Mouse (Mus musculus) testis, adult 2 months (tissue): ENCODE data around the gene Rptor. TPM values are rescaled to one million over a fixed set of nuclear protein-coding genes. Genes with fewer than 3 reads are reported as not detected.
A peak's percentile ranks its signal among the peaks of the same experiment; 100 is the strongest.

Experiments
- H3K27ac ChIP-seq: fragments of 200-500 bp; 2 replicates; pipeline ENCODE4 v1.5.1; 2012; ENCODE audit warnings: low read depth, low read length; ENCODE audit not compliant: control insufficient read depth, insufficient read depth
- H3K27me3 ChIP-seq: fragments of 200-500 bp; 2 replicates; pipeline ENCODE4 v1.6.1; 2012; ENCODE audit warnings: mild to moderate bottlenecking, low read length, moderate library complexity; ENCODE audit not compliant: control insufficient read depth, insufficient read depth
- H3K36me3 ChIP-seq: fragments of 200-500 bp; 2 replicates; pipeline ENCODE4 v1.6.1; 2012; ENCODE audit warnings: mild to moderate bottlenecking, low read length; ENCODE audit not compliant: control insufficient read depth, insufficient read depth
- H3K4me1 ChIP-seq: fragments of 200-500 bp; 2 replicates; pipeline ENCODE4 v1.6.1; 2012; ENCODE audit warnings: low read length; ENCODE audit not compliant: control insufficient read depth, insufficient read depth
- H3K4me3 ChIP-seq: fragments of 200-500 bp; 2 replicates; pipeline ENCODE4 v1.5.1; 2012; ENCODE audit warnings: low read depth, mild to moderate bottlenecking, low read length, moderate library complexity, mixed read lengths; ENCODE audit not compliant: control insufficient read depth
- CTCF ChIP-seq: fragments of 200-500 bp; IDR thresholded peaks from 2 replicates; pipeline ENCODE4 v1.5.1; 2012; ENCODE audit warnings: low read depth, mild to moderate bottlenecking, inconsistent platforms, low read length, moderate library complexity; ENCODE audit not compliant: control insufficient read depth, insufficient read depth, insufficient replicate concordance
- POLR2A ChIP-seq: fragments of 200-500 bp; IDR thresholded peaks from 2 replicates; pipeline ENCODE4 v1.6.1; 2012; ENCODE audit warnings: low read depth, mild to moderate bottlenecking, inconsistent platforms, low read length, moderate library complexity; ENCODE audit not compliant: control insufficient read depth
- polyA plus RNA-seq: library from polyadenylated mRNA; depleted of rRNA; stranded (reverse); fragments of >200 nt; gene quantifications from 2 replicates; pipeline ENCODE4 v1.2.3, GENCODE M21; 2012

Gene Rptor
- polyA plus RNA-seq, 1 experiment: 25.4 TPM

DNA sequence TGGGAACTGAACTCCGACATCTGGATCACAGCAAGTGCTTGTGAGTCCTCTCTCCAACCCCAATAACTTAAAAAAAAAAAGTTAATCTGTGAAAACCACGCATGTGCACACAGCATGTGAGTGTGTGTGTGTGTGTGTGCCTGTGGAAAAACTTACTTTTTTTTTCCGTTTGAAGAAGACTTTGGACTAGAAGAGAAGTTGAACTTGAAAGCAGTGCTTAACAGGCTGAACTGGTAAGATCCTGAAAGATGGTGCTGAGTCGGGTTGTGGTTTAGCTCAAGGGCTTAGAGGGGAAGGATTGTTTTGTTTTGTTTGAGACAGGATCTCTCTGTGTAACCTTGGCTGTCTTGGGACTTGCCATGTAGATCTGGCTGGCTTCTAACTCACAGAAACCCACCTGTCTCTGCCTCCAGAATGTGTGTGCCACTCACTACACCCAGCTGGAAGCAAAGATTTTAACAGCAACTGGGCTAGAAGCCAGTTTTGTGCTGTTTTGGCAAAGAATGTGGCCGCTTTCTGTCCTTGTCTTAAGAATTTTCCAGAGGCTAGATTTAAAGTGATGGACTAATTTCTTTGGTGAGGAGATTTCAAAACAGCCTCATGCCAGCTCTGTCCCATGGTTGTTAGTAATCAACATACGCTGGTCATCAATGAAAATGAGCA is 327.0 kb downstream of the Rptor start:
- H3K36me3 ChIP-seq: no peaks in the 10 kb centered on the region
- no peak overlapping the region for H3K27ac ChIP-seq
- no peak for TF ChIP-seq CTCF
- no peaks in the 10 kb centered on the region for H3K27me3 ChIP-seq
- H3K4me1 ChIP-seq: 0 out of 2 replicates have a peak, but pooled peaks cover 3% of the 10 kb centered on the region
- H3K4me3 ChIP-seq: no peak overlapping the region

DNA sequence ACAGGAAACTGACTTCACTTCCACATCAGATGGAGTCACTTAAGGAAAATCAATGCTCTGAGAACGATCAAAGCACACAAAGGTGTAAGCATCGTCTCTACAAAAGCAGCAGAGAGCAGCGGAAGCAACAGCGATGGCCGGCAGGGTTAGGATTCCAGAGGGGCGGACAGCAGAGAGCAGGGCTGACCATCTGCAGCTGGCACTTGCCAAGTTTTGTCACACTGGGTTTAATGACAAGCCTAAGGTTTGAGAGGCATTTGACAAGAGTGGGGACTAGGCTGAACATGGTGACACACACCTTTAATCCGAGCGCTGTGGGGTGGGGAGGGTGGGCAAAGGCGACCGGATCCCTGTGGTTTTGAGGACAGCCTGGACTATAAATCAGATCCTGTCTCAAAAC is 329.1 kb downstream of the Rptor start:
- Histone ChIP-seq H3K27ac (no peak overlapping the region), H3K27me3 (no peaks in the 10 kb centered on the region), H3K36me3 (no peaks in the 10 kb centered on the region), H3K4me1 (0 out of 2 replicates have a peak, but pooled peaks cover 3% of the 10 kb centered on the region), H3K4me3 (no peak overlapping the region)
- TF ChIP-seq POLR2A (no peak), CTCF (no peak)

DNA sequence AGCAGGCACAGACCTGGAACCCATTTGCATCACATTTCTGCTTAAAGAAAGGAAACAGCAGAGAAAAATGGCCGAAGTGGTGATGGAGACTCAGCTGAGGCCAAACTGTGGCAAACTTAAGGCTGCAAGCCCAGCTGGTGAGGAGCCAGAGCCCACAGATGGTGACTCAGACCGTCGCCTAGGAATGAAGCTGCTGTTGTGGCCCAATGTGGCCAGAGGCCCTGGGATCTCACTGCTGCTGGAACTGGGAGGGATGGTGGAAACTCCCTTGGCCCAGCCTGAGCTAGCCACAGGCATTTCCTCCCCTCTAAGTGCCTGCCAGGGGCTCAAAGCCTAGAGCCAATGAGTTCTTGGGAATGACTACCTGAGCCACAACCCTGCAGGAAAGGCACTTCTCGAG is 330.4 kb downstream of the Rptor start:
- Histone ChIP-seq H3K36me3 (no peaks in the 10 kb centered on the region), H3K4me1 (peaks cover 5% of the 10 kb centered on the region)
- TF ChIP-seq POLR2A (no peak), CTCF (no peak)

DNA sequence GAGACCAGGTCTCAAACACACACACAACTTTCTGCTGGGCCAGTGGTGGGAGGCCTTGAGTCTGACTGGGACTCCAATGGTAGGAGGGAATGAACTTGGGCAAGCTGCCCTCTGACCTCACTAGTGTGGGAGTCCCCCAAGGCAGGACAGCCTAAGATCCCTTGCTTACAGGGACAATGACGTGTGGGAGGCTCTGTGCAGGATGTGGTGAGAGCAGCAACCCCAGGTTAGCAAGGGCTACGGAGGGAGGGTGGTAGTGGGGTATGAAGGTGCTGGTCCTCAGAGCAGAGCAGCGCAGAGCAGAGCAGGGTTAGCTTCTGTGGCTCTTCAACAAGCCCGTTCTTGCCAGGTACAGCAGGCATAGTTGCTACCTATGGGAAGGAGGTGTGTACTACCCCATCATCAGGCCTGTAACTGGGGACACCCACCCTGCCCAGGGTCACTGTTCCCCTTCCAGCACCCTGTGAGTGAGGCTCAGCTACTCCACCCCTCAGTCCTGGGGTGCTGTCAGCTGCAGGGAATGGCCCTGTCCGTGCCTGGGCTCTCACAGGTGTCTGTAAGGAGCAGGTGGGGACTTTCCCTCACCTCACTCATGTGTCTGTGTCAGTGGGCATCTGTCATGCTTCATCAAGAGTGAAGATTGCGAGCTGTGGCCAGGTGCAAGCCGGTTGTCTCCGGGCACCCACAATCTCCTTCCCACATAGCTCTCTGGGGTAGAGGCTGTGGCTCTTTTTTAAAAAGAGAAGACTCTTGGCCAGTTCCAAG is 331.3 kb downstream of the Rptor start:
- TF ChIP-seq CTCF (no peak), POLR2A (no peak)
- Histone ChIP-seq H3K4me3 (no peak overlapping the region), H3K27me3 (no peaks in the 10 kb centered on the region), H3K36me3 (no peaks in the 10 kb centered on the region), H3K4me1 (peaks cover 6% of the 10 kb centered on the region), H3K27ac (no peak overlapping the region)

More for the DNA sequence above, 330.4 kb downstream of the Rptor start:
- Histone ChIP-seq H3K4me3 (no peak overlapping the region), H3K27ac (no peak overlapping the region), H3K27me3 (no peaks in the 10 kb centered on the region)

DNA sequence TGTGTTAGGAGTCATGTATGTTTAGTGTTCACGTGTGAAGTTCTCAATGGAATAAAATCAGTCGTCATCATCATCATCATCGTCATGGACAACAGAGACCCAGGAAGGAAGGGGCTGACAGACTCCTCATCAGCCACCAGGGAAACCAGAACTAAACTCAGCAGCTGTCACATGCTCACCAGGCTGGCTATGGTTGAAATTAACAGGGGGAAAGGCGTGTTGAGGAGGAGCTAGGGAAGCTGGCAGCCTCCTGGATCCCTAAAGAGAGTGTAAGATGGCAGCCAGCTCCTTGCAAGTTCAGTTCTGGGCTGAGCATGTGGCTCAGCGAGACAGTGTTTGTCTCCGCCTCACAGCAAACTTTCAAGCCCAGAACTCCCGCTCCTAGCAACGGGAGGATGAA is 332.1 kb downstream of the Rptor start:
- H3K4me3 ChIP-seq: no peak overlapping the region
- no peaks in the 10 kb centered on the region for H3K27me3 ChIP-seq

DNA sequence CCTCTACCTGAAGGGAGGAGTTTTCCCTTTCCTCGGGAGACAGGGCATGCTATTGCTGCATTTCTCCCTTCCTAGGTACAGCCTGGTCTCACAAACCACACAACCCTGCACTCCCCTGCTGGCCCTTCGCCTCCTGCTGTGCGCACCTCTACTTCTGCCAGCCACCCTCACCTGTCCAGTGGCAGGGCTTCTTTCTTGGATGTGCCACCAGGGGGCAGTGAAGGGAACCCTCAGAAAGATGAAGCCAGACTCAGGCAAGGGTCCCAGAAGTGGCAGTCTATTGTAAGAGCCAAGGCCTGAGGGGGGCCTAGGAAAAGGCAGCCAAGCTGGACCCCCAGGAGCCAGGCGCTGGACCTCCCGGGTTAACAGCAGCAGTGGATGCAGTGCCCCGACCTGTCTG is 332.8 kb downstream of the Rptor start:
- no peak overlapping the region for H3K27ac ChIP-seq
- H3K36me3 ChIP-seq: no peaks in the 10 kb centered on the region
- TF ChIP-seq POLR2A (no peak), CTCF (peak; percentile 47; the same call in 1 of the 2 replicates)
- no peak overlapping the region for H3K4me3 ChIP-seq
- no peaks in the 10 kb centered on the region for H3K27me3 ChIP-seq
- H3K4me1 ChIP-seq: peaks cover 6% of the 10 kb centered on the region

More for the DNA sequence above, 332.1 kb downstream of the Rptor start:
- H3K36me3 ChIP-seq: no peaks in the 10 kb centered on the region
- peaks cover 6% of the 10 kb centered on the region for H3K4me1 ChIP-seq
- TF ChIP-seq POLR2A (no peak), CTCF (no peak)
- H3K27ac ChIP-seq: no peak overlapping the region

DNA sequence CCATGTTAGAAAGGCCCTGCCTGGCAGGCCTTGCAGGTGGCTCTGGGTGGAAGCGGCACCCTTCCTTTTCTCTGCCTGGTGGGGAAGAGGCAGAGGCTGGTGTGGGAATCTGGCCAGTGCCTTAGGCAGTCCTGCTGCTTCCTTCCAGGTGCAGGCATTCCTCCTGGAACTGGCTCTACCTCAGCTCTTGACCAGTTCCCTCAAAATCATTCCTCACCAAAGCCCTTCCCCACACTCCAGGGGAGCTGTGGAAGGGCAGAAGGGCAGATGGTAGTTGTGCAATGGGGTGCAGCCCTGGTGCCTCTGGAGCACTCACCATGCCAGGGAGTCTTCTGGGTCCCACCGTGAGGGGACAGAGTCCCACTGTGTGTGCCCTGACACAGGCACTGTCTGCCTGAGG is 333.8 kb downstream of the Rptor start:
- no peak overlapping the region for H3K4me3 ChIP-seq

More for the DNA sequence above, 333.8 kb downstream of the Rptor start:
- no peaks in the 10 kb centered on the region for H3K27me3 ChIP-seq
- no peak overlapping the region for H3K27ac ChIP-seq
- TF ChIP-seq POLR2A (0 out of 2 replicates have a peak, but pooled peaks have one; percentile 19), CTCF (no peak)
- no peaks in the 10 kb centered on the region for H3K36me3 ChIP-seq
- peaks cover 11% of the 10 kb centered on the region for H3K4me1 ChIP-seq
